Mouse (Mus musculus) bone marrow macrophage, adult 2 months (primary cell): ENCODE data around the gene Acin1.

ENCODE experiments used
- CTCF ChIP-seq: IDR thresholded peaks from 2 replicates; pipeline ENCODE4 v1.5.1; 2012; ENCODE audit warnings: low read depth, mild to moderate bottlenecking, low read length, moderate library complexity
- POLR2A ChIP-seq: IDR thresholded peaks from 2 replicates; pipeline ENCODE4 v1.6.1; 2012; ENCODE audit warnings: mild to moderate bottlenecking, low read depth, low read length, borderline replicate concordance

- no peak for TF ChIP-seq CTCF
- no peak for TF ChIP-seq POLR2A
Measured at GRCm38 (mm10) chr14:54730305-54730704, 43.6 kb upstream of the Acin1 start.
